Mouse (Mus musculus): ENCODE data around the gene 1810065E05Rik.

Gene 1810065E05Rik

GRCm38 (mm10) chr11:58420815-58421214 lies at the start of gene 1810065E05Rik:
Gene 1810065E05Rik, plus strand, starts transcription at chr11:58421111.
- no peak for DNase-seq (ENCODE audit: low read depth)

- no peak for DNase-seq (ENCODE audit: low read depth)
Measured at GRCm38 (mm10) chr11:58377273-58377672, 43.6 kb upstream of the 1810065E05Rik start.

DNA sequence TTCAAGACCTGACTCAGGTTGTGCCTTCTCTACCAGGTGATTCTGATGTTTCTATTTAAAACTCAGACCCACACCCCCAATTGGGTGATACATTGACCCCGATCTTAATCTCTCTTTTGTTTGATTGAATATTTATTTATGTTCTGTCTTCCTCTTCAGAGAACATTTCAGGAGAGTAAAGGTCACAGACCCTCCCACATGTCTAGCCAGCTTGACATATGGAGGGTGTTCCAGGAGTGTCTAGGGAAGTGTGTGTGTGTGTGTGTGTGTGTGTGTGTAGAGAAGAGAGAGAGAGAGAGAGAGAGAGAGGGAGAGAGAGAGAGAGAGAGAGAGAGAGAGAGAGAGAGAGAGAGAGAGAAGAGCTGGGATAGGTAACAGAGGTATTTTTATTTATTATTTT lies 43.2 kb upstream of the 1810065E05Rik start:
- no peak for DNase-seq (ENCODE audit: low read depth)

DNA sequence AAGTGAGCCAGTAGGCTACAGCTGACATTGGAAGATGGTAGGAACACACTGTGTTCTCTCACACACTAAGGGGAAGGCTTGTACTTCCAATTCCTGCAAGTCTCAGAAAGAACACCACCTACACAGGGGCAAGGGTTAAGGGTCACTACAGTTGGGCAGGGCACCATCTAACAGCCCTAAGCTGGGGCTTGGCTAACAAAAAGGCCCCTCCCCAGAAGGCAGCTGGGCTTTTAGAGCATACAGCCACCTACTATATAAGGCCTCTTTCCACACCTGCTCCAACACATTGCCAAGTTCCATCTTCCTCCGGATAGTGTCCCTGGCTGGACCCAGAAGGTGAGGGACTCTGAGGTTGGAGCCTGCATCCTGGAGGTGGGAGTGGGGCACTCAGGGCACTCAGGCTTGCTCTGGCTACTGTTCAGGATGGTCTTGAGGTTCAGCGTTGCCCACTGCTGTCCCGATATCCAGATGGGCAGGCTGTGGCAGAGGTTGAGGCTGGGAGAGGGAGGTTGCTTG lies 42.1 kb upstream of the 1810065E05Rik start, which contains the start of gene Lypd8:
Gene Lypd8, plus strand, starts transcription at position 281 of the 516 bp plus-strand sequence.
- no peak for DNase-seq (ENCODE audit: low read depth)

- no peak for DNase-seq (ENCODE audit: low read depth)
Measured at GRCm38 (mm10) chr11:58379516-58379915, 41.4 kb upstream of the 1810065E05Rik start.

GRCm38 (mm10) chr11:58382471-58382870 lies 38.4 kb upstream of the 1810065E05Rik start:
- DNase-seq (ENCODE audit: low read depth): no peak

DNA sequence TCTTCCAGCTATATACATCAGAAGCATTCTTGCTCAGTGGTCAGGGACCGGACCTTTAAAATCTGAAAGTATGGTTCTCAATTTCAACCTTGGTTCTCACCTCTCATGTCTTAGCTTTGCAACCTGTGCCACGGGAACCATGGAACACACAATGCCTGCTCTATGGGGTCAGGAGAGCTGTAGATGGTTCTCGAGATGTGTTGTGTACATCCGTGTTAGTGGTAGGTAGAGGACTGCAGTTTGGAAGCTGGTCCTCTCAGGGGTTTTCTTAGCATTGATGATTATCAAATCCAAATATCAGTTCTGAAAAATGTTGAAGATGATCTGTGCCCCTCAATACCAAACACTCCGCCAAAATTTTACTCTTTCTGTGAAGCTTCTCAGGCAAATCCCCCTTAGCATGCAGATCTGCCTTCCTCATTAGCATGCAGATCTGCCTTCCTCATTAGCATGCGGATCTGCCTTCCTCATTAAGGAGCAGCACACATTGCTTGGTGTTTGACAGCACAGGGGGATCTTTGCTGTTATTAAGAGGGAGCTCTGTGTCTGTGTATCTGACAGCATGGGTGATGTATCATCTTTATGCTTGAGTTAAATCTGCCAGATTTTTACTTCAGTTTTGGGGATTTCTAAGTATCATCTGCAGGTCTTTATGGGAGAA lies 20.8 kb upstream of the 1810065E05Rik start:
- no peak for DNase-seq (ENCODE audit: low read depth)

- DNase-seq (ENCODE audit: low read depth): no peak
Measured at GRCm38 (mm10) chr11:58400655-58401054, 20.3 kb upstream of the 1810065E05Rik start.

DNA sequence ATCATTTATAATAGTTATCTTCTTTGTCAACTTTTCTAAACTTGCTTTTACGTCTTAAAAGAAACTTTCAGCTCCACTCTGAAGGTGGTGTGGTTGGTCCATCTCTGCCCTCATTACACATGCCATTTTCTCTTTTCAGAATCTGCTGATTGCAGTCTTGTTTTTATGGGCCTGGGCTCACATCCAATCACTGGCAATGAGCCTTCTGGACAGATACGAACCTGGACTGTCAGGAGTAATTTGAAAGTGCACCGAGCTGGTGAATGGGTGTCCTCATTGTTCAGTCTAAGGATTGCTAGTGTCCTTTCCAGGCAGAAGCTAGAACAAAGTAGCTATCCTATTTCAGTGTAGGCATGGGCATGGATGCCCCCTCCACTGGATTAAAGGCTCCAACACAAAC lies 12.8 kb upstream of the 1810065E05Rik start:
- no peak for DNase-seq (ENCODE audit: low read depth)

DNA sequence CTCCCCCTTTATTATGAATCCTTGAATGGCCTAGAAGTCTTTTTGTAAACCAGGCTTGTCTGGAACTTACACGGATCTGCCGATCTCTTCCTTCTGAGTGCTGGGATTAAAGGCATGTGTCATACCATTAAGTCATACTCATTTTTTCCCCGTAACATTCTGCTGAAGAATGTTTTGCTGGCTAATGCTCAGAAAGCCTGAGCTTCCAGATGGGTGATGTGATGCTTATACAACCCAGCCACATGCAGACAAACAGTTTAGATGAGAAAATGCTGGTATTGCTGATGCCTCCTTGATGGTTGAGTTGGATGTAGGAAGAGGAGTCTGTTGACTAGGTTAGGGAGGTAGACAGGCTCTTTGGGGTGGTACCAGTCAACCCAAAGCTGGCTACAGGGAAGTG lies 2.6 kb upstream of the 1810065E05Rik start:
- no peak for DNase-seq (ENCODE audit: low read depth)

- DNase-seq (ENCODE audit: low read depth): no peak
Measured at GRCm38 (mm10) chr11:58432259-58432658, 11.3 kb downstream of the 1810065E05Rik start, which contains the start of gene Gm12253. Gene Gm12253, plus strand, starts transcription at chr11:58432559.

DNA sequence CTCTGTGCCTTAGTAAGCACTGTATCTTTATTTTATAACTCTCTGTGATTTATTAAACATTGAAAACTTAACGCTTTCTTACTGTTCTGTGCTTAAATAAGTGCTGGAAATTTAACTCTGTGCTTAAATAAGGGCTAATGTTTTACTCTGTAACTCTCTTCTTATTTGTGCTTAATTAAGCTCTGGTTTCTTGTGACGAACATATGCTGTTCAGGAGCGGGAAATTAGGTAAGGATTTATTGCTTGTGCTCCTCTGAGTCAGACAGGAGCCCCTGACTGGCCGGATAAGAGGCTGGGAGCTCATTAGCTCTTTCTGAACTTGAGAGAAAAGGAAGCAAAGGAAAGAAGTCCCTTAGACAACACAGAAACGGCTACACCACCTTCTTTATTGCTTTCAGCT lies 17.0 kb downstream of the 1810065E05Rik start:
- DNase-seq (ENCODE audit: low read depth): no peak

GRCm38 (mm10) chr11:58452759-58453158 lies 31.8 kb downstream of the 1810065E05Rik start, which contains the start of gene Lypd9:
Gene Lypd9, minus strand, starts transcription at chr11:58452923.
- no peak for DNase-seq (ENCODE audit: low read depth)

GRCm38 (mm10) chr11:58453592-58453991 lies 32.7 kb downstream of the 1810065E05Rik start:
- no peak for DNase-seq (ENCODE audit: low read depth)

- DNase-seq (ENCODE audit: low read depth): no peak
Measured at GRCm38 (mm10) chr11:58462170-58462569, 41.3 kb downstream of the 1810065E05Rik start, which contains the start of gene Olfr30. Gene Olfr30, minus strand, starts transcription at chr11:58462270.

All from c-Kit-positive CD71-positive TER-119-negative erythroid progenitor cells, embryonic 14.5 days (primary cell).